Mouse (Mus musculus) neural tube, embryonic 11.5 days (tissue): Measurements from ENCODE around the gene Acsl5. TPM values are rescaled to one million over a fixed set of nuclear protein-coding genes. Genes with fewer than 3 reads are reported as not detected.

Source experiments
- ATAC-seq: fragments of 200-750 bp; cut with Nextera tagmentation; 2 replicates; pipeline ENCODE4 v1.8.0; 2017; ENCODE audit warnings: moderate number of reproducible peaks, mild to moderate bottlenecking, moderate TSS enrichment, moderate library complexity; ENCODE audit not compliant: insufficient read depth, low FRiP score, low TSS enrichment
- DNase-seq: peaks from one replicate; pipeline ENCODE4 v3.0.0-alpha.2; 2015; ENCODE audit warnings: low spot score
- H3K27ac ChIP-seq: fragments of 300-500 bp; sonication (generic); 2 replicates; pipeline ENCODE4 v1.5.1; 2014; ENCODE audit warnings: low read depth, mild to moderate bottlenecking, low read length
- H3K27me3 ChIP-seq: fragments of 300-500 bp; sonication (generic); 2 replicates; pipeline ENCODE4 v1.6.1; 2014; ENCODE audit warnings: mild to moderate bottlenecking, low read length, mixed read lengths; ENCODE audit not compliant: control insufficient read depth, insufficient read depth
- H3K36me3 ChIP-seq: fragments of 300-500 bp; sonication (generic); 2 replicates; pipeline ENCODE4 v1.6.1; 2014; ENCODE audit warnings: mild to moderate bottlenecking, low read length, moderate library complexity, mixed read lengths; ENCODE audit not compliant: control insufficient read depth, insufficient read depth
- H3K4me1 ChIP-seq: fragments of 300-500 bp; sonication (generic); 2 replicates; pipeline ENCODE4 v1.6.1; 2014; ENCODE audit warnings: low read length, mixed read lengths; ENCODE audit not compliant: control insufficient read depth, insufficient read depth
- H3K4me2 ChIP-seq: fragments of 300-500 bp; sonication (generic); 2 replicates; pipeline ENCODE4 v1.6.1; 2014; ENCODE audit warnings: low read depth, mild to moderate bottlenecking, moderate library complexity
- H3K4me3 ChIP-seq: fragments of 300-500 bp; sonication (generic); 2 replicates; pipeline ENCODE4 v1.5.1; 2014; ENCODE audit warnings: low read depth, low read length
- H3K9ac ChIP-seq: fragments of 300-500 bp; sonication (generic); 2 replicates; pipeline ENCODE4 v1.6.1; 2014; ENCODE audit warnings: mild to moderate bottlenecking, low read length
- H3K9me3 ChIP-seq: fragments of 300-500 bp; sonication (generic); 2 replicates; pipeline ENCODE4 v1.6.1; 2016; ENCODE audit warnings: low read length; ENCODE audit not compliant: control insufficient read depth
- WGBS: fragments of 180-500 bp; shearing (Covaris S2); extraction: QIAGEN DNeasy Blood & Tissue Kit; methylation state at CpG from one replicate; pipeline ENCODE4 v1.1.7; 2014; 5-methylcytosine and 5-hydroxymethylcytosine counted together
- polyA plus RNA-seq: library from polyadenylated mRNA; unstranded; fragments of >200 nt; fragmentation: Nextera tagmentation; extraction: Ambion mirVana; gene quantifications from 2 replicates; pipeline ENCODE4 v1.2.1, GENCODE M21; 2014

Acsl5 gene
- polyA plus RNA-seq, 1 experiment from 2014 or later, result 19.4 TPM

DNA sequence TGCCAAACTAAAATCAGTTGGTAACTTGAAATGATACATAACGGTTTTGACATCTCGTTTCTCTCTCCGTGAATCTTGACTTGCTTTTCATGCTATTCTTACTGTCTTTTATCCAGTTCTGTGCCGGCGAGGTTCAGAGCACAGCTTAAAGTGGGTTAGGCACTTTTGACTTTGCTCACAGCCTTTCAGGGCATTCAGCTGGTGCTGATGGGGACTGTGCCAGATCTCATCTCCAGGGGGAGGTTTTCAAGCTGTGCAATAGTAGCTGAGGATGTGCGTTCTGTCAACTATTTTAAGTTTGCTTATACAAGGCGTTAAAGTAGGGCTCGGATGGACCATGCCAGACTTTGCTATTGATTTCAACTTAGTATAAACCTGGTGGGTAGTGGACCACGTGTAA lies 85.3 kb downstream of the Acsl5 start:
- no peaks in the 10 kb centered on the region for H3K27me3 ChIP-seq
- H3K9me3 ChIP-seq, result no peaks in the 10 kb centered on the region
- WGBS, result 92% methylated on average over 9 of the region's 9 CpGs
- ATAC-seq (no peak), DNase-seq (no peak)
- H3K9ac ChIP-seq, result no peak overlapping the region
- H3K4me3 ChIP-seq, result no peak overlapping the region
- no peaks in the 10 kb centered on the region for H3K36me3 ChIP-seq
- no peak overlapping the region for H3K27ac ChIP-seq
- H3K4me1 ChIP-seq, result no peaks in the 10 kb centered on the region
- H3K4me2 ChIP-seq, result no peak overlapping the region

DNA sequence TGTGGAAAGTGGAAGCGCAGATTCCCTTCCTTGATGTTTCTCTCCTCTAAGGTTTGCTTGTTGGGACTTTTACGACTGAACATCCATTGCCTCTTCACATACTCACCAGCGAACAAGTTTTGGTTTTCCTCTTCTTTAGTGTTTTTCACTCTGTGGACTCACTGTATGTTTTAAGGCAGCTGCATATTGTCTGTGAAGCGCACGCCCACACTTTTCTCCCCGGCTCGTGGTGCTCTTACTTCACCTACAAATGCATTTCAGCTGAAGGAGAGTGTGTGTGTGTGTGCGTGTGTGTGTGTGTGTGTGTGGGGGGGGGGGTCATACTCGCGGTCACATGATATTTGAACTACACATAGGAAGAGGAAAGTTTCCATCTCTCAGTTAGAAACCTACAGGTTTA lies 85.9 kb downstream of the Acsl5 start:
- ATAC-seq (no peak), DNase-seq (no peak)
- Histone ChIP-seq H3K27me3 (no peaks in the 10 kb centered on the region), H3K4me2 (no peak overlapping the region), H3K9ac (no peak overlapping the region), H3K4me3 (no peak overlapping the region), H3K9me3 (no peaks in the 10 kb centered on the region), H3K27ac (no peak overlapping the region), H3K4me1 (no peaks in the 10 kb centered on the region), H3K36me3 (no peaks in the 10 kb centered on the region)
- 92% methylated on average over 10 of the region's 10 CpGs for WGBS

DNA sequence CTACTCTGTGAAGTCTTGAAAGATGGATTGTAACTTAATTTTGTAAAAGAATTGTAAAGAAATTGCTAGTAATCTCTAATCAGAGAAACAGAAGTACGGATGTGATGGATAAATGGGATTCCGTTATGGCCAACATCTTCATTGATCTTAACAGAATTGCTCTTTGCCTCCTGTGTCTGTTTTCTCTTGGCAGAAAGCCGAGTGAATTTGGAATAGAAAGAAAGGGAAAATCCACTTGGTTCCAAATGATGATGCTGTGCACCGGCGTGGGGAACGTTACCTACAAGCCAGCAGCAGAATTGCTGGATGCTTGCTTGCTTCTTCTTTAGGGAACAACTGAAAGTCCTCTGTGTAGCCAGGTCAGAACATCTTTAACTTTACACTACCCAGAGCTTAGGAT lies 88.8 kb downstream of the Acsl5 start:
- WGBS, result 90% methylated on average over 6 of the region's 6 CpGs
- no peak overlapping the region for H3K4me3 ChIP-seq
- H3K36me3 ChIP-seq, result no peaks in the 10 kb centered on the region
- no peak overlapping the region for H3K9ac ChIP-seq
- ATAC-seq (no peak), DNase-seq (no peak)
- H3K27me3 ChIP-seq, result no peaks in the 10 kb centered on the region
- H3K4me1 ChIP-seq, result no peaks in the 10 kb centered on the region
- H3K27ac ChIP-seq, result no peak overlapping the region
- H3K9me3 ChIP-seq, result no peaks in the 10 kb centered on the region
- no peak overlapping the region for H3K4me2 ChIP-seq

DNA sequence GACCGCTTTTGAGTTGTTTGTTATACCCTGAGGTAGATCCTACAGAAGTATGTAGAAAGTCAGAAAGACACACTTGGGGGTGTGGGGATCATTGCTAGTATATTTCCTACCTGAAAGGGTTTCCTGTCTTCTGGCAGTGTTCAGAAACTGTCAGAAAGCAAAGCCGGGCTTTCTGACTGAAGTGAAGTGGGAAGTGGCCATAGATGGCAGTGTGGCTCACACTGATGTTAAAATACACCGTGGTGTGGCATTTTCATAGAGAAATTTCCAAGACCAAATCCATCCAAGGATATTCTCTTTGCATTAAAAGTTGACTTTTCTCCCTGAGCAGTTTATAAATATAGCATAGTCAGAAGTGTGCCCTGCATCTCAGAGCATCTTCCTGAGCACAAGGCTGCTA lies 89.6 kb downstream of the Acsl5 start:
- H3K36me3 ChIP-seq, result no peaks in the 10 kb centered on the region
- H3K27ac ChIP-seq, result no peak overlapping the region
- no peak overlapping the region for H3K4me3 ChIP-seq
- no peak for ATAC-seq
- H3K4me2 ChIP-seq, result no peak overlapping the region
- DNase-seq, result no peak
- H3K4me1 ChIP-seq, result no peaks in the 10 kb centered on the region
- H3K9me3 ChIP-seq, result no peaks in the 10 kb centered on the region
- no peaks in the 10 kb centered on the region for H3K27me3 ChIP-seq
- 89% methylated on average over 3 of the region's 3 CpGs for WGBS
- no peak overlapping the region for H3K9ac ChIP-seq

DNA sequence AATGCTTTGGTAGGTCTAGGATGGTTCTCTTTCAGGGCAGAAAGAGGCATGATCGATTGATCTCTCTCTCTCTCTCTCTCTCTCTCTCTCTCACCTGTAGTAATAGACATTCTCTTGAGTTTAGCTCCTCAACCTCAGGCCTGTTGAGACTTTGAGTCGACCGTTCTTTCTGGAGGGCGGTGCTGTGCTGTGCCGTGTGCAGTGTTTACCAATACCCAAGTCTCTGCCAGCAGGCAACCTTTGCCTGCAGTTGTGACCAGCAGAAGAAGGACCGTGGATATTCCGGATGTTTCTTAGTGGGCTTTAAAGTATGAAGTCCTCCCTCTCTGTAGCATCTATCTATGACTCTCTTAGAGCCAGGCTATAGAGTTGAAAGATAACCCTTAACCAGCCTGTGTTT lies 90.7 kb downstream of the Acsl5 start:
- ATAC-seq (no peak), DNase-seq (no peak)
- 93% methylated on average over 7 of the region's 7 CpGs for WGBS
- Histone ChIP-seq H3K36me3 (no peaks in the 10 kb centered on the region), H3K27ac (no peak overlapping the region), H3K4me1 (no peaks in the 10 kb centered on the region), H3K4me3 (no peak overlapping the region), H3K27me3 (no peaks in the 10 kb centered on the region), H3K9ac (no peak overlapping the region), H3K9me3 (no peaks in the 10 kb centered on the region), H3K4me2 (no peak overlapping the region)

DNA sequence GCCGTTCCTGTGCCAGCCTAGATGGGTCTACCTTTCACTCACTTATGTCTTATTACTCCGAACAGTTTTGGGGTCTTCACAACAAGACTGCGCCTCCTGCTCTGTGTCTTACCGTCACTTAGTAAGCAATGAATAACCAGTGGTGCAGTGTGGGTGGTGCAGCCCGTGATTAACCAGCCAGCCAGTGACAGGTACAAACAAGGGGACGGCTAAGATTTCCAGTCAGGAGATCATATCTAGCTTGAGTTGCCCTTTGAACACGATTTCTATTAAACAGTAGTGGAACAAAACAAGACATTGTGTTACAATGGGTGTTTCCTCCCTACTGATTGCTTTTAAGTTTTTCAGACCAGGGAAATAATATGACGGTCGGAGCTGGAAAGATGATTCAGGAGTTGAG lies 91.5 kb downstream of the Acsl5 start:
- H3K27me3 ChIP-seq, result no peaks in the 10 kb centered on the region
- 88% methylated on average over 9 of the region's 9 CpGs for WGBS
- no peak for ATAC-seq
- no peak overlapping the region for H3K4me2 ChIP-seq
- no peaks in the 10 kb centered on the region for H3K9me3 ChIP-seq
- no peaks in the 10 kb centered on the region for H3K4me1 ChIP-seq
- H3K27ac ChIP-seq, result no peak overlapping the region
- H3K9ac ChIP-seq, result no peak overlapping the region
- H3K36me3 ChIP-seq, result no peaks in the 10 kb centered on the region
- no peak for DNase-seq
- no peak overlapping the region for H3K4me3 ChIP-seq

Other genes starting within 250 kb of the Acsl5 start
- gene Gpam, start 124.7 kb upstream of the Acsl5 start, polyA plus RNA-seq, result 20.3 and 20.4 TPM in 2 replicates
- gene Tectb, start 71.2 kb upstream of the Acsl5 start, polyA plus RNA-seq, result not detected in 2 replicates
- gene Gucy2g, start 10.7 kb upstream of the Acsl5 start, polyA plus RNA-seq, result not detected in 2 replicates
- gene Zdhhc6, start 64.1 kb downstream of the Acsl5 start, polyA plus RNA-seq, result 104 and 105 TPM in 2 replicates
- 25.4 and 26.1 TPM in 2 replicates for gene Vti1a, start 64.4 kb downstream of the Acsl5 start, polyA plus RNA-seq